Mouse (Mus musculus) kidney, adult 2 months (tissue): Measurements from ENCODE around the gene Znrf2. TPM values are rescaled to one million over a fixed set of nuclear protein-coding genes. Genes with fewer than 3 reads are reported as not detected.

Experiments used
- DNase-seq: peaks from one replicate; pipeline ENCODE4 v3.0.0; 2021
- H3K27ac ChIP-seq: fragments of 200-500 bp; 2 replicates; pipeline ENCODE4 v1.5.1; 2012; ENCODE audit warnings: low read depth, low read length, control low read depth, inconsistent platforms; ENCODE audit not compliant: insufficient read depth
- H3K27me3 ChIP-seq: fragments of 200-500 bp; replicated peaks from 2 replicates; pipeline ENCODE4 v1.6.1; 2012; ENCODE audit warnings: mild to moderate bottlenecking, moderate library complexity, low read length, inconsistent platforms; ENCODE audit not compliant: control insufficient read depth, insufficient read depth
- H3K36me3 ChIP-seq: fragments of 200-500 bp; 2 replicates; pipeline ENCODE4 v1.6.1; 2012; ENCODE audit warnings: mild to moderate bottlenecking, moderate library complexity, low read length, inconsistent platforms; ENCODE audit not compliant: control insufficient read depth, insufficient read depth
- H3K4me1 ChIP-seq: fragments of 200-500 bp; 2 replicates; pipeline ENCODE4 v1.6.1; 2011; ENCODE audit warnings: low read length; ENCODE audit not compliant: control insufficient read depth, insufficient read depth
- H3K4me3 ChIP-seq: fragments of 200-500 bp; 2 replicates; pipeline ENCODE4 v1.5.1; 2011; ENCODE audit warnings: mild to moderate bottlenecking, low read depth, low read length, control low read depth; ENCODE audit not compliant: insufficient read depth
- CTCF ChIP-seq: fragments of 200-500 bp; conservative IDR thresholded peaks from 2 replicates; pipeline ENCODE4 v1.5.1; 2011; ENCODE audit warnings: low read depth, mild to moderate bottlenecking, control low read depth, low read length, moderate library complexity, mixed read lengths; ENCODE audit not compliant: insufficient read depth, insufficient read length
- POLR2A ChIP-seq: fragments of 200-500 bp; IDR thresholded peaks from one replicate; pipeline ENCODE4 v1.6.1; 2011; ENCODE audit warnings: low read depth, low read length, control low read depth
- WGBS: fragments of 180-500 bp; shearing (Covaris S2); methylation state at CpG from one replicate; pipeline ENCODE4 v1.1.7; 2018; 5-methylcytosine and 5-hydroxymethylcytosine counted together
- polyA plus RNA-seq: library from polyadenylated mRNA; depleted of rRNA; stranded (reverse); fragments of >200 nt; gene quantifications from 2 replicates; pipeline ENCODE4 v1.2.3, GENCODE M21; 2012

Gene Znrf2
- polyA plus RNA-seq, 1 experiment = 18.1 TPM

DNA sequence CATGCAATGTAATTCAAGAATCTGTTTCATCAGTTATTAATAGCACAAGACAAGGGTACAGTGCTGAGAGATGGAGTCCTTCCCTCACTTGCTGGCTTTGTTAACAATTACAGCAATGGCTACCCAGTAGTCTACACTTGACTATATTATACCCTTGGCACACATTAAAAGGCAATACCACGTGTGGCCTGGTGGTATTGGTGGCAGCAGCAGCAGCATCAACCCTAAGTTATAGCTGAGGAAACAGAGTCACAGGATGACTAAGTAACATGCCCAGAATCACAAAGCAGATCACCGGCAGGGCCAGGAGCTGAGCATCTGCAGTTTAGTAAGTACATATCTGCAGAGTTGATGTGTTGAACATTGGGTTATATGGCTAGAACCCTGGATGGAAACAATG lies 22.3 kb upstream of the Znrf2 start:
- TF ChIP-seq CTCF (no peak), POLR2A (no peak)
- WGBS = 60% methylated on average over 2 of the region's 2 CpGs
- Histone ChIP-seq H3K4me3 (no peak overlapping the region), H3K27me3 (no peaks in the 10 kb centered on the region), H3K27ac (peak overlapping the region; percentile 43; the same call in 1 of the 2 replicates), H3K4me1 (peaks cover 14% of the 10 kb centered on the region; the same call in 1 of the 2 replicates), H3K36me3 (no peaks in the 10 kb centered on the region)
- no peak for DNase-seq

DNA sequence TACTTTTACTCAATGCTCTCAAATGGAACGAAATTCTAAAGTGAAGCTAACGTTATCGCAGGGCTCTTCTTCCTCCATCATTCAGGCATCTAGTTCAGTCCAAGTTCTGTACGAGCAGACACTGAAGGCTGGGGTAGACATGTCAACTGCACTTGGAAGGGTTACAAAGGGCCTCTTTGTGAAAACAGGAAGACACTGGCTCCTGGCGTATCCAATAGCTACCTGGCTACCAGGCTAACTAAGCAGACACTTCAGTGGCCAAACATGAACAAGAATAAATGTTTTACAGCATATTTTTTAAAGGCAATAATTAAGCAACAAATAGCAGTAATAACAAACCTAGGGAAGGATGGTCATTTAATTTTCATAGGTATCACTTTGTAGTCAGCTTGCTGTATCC lies 21.7 kb upstream of the Znrf2 start:
- Histone ChIP-seq H3K4me1 (peaks cover 9% of the 10 kb centered on the region; the same call in 1 of the 2 replicates), H3K27ac (peak overlapping the region; percentile 43), H3K4me3 (no peak overlapping the region), H3K27me3 (no peaks in the 10 kb centered on the region), H3K36me3 (no peaks in the 10 kb centered on the region)
- WGBS = 75% methylated on average over 5 of the region's 5 CpGs
- DNase-seq = peak; percentile 64
- TF ChIP-seq CTCF (no peak), POLR2A (no peak)

DNA sequence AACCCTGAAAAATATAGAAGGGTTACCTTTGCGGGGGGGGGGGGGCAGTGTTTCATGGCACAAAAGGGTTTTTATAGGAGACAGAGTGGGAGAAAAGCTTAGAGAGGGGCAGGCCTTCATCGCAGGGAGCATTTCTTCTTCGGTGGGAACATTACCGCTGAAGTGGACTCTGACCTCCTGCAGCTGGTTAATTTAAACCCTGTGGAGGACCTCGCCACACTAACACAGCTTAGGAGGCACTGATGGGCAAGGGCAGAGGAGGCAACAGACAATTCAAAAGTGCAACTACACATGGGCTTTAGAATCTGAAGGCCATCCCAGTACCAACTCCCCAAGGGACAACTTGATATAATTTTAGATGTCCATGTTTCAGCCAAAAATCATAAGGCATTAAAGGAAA lies 20.7 kb upstream of the Znrf2 start:
- H3K4me3 ChIP-seq = no peak overlapping the region
- H3K36me3 ChIP-seq = no peaks in the 10 kb centered on the region
- no peaks in the 10 kb centered on the region for H3K27me3 ChIP-seq
- DNase-seq = peak; percentile 85
- no peak for TF ChIP-seq POLR2A
- no peak for TF ChIP-seq CTCF
- H3K27ac ChIP-seq = peak overlapping the region; percentile 85
- peaks cover 9% of the 10 kb centered on the region; the same call in 1 of the 2 replicates for H3K4me1 ChIP-seq
- WGBS = 48% methylated on average over 5 of the region's 5 CpGs

DNA sequence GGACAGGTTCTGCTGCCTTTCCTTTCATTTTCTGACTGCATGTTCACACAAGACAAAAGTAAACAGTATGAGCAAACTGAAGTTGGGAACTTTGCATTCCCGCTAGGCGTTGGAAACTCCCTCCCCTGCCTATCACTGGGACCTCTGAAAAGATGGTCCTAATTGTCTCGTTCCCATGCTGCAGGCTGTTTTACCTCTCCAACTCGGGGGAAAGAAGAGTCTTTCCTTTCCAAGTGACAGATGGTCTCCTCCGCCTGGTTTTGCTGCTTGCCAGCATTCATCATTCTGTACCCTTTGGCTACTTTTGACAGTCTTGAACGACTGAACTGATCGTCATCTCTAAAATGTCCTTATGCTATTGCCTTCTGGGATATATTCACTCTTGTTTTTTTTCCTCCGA lies 14.4 kb upstream of the Znrf2 start:
- Histone ChIP-seq H3K27me3 (no peaks in the 10 kb centered on the region), H3K4me3 (no peak overlapping the region), H3K4me1 (no peaks in the 10 kb centered on the region), H3K36me3 (no peaks in the 10 kb centered on the region), H3K27ac (no peak overlapping the region)
- 64% methylated on average over 8 of the region's 8 CpGs for WGBS
- DNase-seq = no peak
- TF ChIP-seq POLR2A = no peak

DNA sequence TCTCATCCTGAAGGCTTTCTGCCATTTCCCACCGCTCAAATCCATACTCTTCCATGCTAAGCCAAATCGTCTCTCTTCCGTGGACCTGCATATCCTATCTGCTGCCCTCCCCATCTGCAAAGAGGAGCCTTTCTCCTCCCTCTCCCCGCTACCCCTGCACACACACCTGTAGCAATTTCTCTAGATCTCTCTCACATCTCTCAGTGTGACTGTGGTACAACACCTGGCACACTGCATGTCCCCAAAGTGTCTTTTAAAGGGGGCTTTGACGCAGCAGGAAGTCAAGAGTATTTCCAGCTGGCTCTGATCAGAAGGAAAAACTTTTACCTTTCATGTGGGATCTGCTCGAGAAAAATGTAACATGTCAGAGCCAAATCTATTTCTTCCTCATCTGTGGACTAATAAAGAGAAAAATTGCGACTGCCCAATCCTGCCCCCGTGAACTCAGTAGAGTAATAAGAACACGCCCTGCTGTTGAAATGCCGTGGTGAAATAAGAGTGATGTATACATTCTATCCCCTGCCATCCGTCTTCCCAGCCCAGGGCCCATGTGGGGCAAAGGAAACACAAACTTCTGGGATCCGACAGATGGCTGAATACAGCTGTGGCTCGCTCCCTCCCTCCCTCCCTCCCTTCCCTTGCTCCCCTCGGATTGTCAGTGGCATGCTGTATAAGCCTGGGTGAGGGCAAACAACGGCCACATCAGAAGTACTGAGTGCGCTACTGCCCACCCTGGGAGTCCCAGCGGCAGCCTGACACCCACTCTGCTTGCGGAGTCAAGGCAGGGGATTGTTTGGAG lies 12.5 kb upstream of the Znrf2 start:
- DNase-seq = no peak
- 69% methylated on average over 18 of the region's 18 CpGs for WGBS
- no peak overlapping the region for H3K4me3 ChIP-seq
- H3K27me3 ChIP-seq = no peaks in the 10 kb centered on the region
- no peaks in the 10 kb centered on the region for H3K4me1 ChIP-seq
- no peak overlapping the region for H3K27ac ChIP-seq
- TF ChIP-seq POLR2A (no peak), CTCF (no peak)
- H3K36me3 ChIP-seq = no peaks in the 10 kb centered on the region

DNA sequence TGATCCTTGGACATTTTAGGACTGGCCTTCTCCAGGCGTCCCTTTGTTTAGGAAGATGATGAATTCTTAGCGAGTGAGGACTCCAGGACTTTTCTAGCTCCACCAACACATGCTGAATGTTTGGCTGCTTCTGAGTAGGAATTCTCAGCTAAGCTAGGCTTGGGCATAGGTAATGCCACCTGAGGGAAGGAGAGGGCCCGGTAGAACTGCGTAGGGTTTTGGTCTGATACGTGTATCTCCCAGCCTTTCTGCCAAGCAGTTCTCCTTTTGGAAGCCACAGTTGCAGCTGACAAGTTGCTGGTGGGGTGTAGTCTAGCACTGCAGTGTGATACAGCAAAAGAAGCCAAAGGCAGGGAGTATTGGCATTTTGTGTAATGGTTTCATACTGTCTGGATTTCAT lies 10.9 kb upstream of the Znrf2 start:
- no peak overlapping the region for H3K4me3 ChIP-seq
- H3K36me3 ChIP-seq = no peaks in the 10 kb centered on the region
- H3K4me1 ChIP-seq = no peaks in the 10 kb centered on the region
- no peak for TF ChIP-seq POLR2A
- TF ChIP-seq CTCF = no peak
- H3K27me3 ChIP-seq = no peaks in the 10 kb centered on the region
- WGBS = 96% methylated on average over 5 of the region's 5 CpGs
- no peak overlapping the region for H3K27ac ChIP-seq
- DNase-seq = no peak

DNA sequence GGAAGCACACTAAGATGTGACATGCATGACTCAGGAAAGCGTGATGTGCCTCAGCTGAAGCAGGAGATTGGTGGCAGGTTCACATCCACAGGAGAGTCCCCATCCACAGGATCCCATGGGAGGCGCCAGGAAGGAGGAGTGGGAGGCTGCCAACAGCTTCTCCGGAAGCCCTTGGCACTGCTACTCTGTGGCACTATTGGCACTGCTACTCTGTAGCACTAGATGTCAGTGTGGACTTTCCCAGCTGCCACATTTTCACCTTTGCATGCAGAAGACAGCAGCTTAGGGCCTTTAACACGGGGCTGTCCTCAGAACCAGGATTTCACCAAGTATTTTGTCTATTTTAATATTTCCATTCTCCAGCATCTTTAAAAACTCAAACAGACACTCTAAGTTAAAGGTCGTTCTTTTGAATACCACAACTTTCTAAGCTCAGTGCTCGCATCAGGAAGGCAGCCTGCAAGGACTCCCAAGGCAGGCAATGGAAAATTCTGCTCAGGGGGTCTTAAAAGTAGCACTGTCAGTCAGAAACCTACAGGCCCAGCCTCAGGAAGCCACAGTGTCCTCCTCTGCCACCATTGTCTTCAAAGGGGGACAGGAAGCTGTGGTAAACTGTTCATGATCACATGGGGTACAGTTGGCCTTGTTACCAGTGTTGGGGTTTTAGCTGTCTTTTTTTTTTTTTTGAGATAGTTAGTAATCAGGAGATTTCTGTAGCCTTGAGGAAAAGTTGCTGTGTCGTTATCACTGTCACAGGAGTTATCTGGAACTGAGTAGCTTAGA lies 7.0 kb upstream of the Znrf2 start:
- no peak overlapping the region for H3K27ac ChIP-seq
- WGBS = 35% methylated on average over 7 of the region's 7 CpGs
- peaks cover 22% of the 10 kb centered on the region for H3K4me1 ChIP-seq
- no peak overlapping the region for H3K4me3 ChIP-seq
- no peaks in the 10 kb centered on the region for H3K27me3 ChIP-seq
- peak; percentile 82 for DNase-seq
- no peaks in the 10 kb centered on the region for H3K36me3 ChIP-seq
- TF ChIP-seq POLR2A (no peak), CTCF (peak; percentile 79)
